Mouse (Mus musculus): Measurements from ENCODE around the gene Sms. TPM values are rescaled to one million over a fixed set of nuclear protein-coding genes. Genes with fewer than 3 reads are reported as not detected.

The Sms gene
- total RNA-seq, 2 experiments from 2014 or later: 105 to 106 TPM

- no peak for DNase-seq
Measured at GRCm38 (mm10) chrX:157449000-157449399, 43.1 kb downstream of the Sms start.

GRCm38 (mm10) chrX:157447431-157447830 is 44.7 kb downstream of the Sms start:
- DNase-seq: no peak

- DNase-seq: no peak
Measured at GRCm38 (mm10) chrX:157434768-157435167, 57.3 kb downstream of the Sms start.

GRCm38 (mm10) chrX:157419451-157419850 is 72.6 kb downstream of the Sms start:
- no peak for DNase-seq

- DNase-seq: no peak
Measured at GRCm38 (mm10) chrX:157415212-157415611, 76.9 kb downstream of the Sms start, which contains the start of gene Phex. TSS of gene Phex (minus strand) at chrX:157415312.

GRCm38 (mm10) chrX:157404919-157405318 is 87.2 kb downstream of the Sms start:
- no peak for DNase-seq

Other genes with a start within 250 kb of the Sms start
- gene Phex, start 77.0 kb downstream of the Sms start, total RNA-seq (2021): under 1 TPM; 0.12 to 0.33 TPM
- not detected for gene Yy2, start 76.7 kb upstream of the Sms start, total RNA-seq (2021)
- 10 to 100 TPM; 30.3 to 33.2 TPM for gene Mbtps2, start 106.4 kb upstream of the Sms start, total RNA-seq (2021)
- gene Smpx, start 206.6 kb upstream of the Sms start, total RNA-seq (2021): not detected

Measured in layer of hippocampus, postnatal 36 days (tissue).